Mouse (Mus musculus): ENCODE measurements around the gene Olfr978. TPM values are rescaled to one million over a fixed set of nuclear protein-coding genes. Genes with fewer than 3 reads are reported as not detected.
"Not testable (repeated sequence)": the region's sequence is repeated elsewhere in the genome, so short reads cannot be mapped to it uniquely, and the experiment has no call there.

Gene Olfr978
- polyA plus RNA-seq (2015; fragmentation: Nextera tagmentation; extraction: Ambion mirVana) = not detected in 2 replicates

DNA sequence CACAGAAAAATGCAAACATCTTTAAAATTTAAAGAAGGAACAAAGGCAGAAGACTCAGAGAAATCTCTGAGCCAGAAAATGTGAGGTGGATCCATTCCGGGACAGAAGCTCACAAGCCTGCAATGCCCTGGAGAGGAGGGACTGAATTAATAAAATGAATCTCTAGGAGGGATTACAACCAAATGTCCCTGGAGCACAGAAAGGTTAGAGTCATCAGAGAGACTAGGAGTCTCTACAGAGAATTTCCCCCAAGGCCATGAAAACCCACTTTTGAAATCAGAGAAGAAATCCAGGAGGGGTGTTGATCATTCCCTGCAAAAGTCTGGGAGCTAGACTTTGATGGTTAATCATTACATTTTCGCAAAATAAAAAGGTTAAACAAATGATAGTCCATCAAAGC, at the start of gene Olfr978:
Gene Olfr978 (plus strand): TSS at position 301 of the 400 bp plus-strand sequence.
- H3K9ac ChIP-seq = no peak within 1 kb of the TSS
- no peak within 1 kb of the TSS for H3K4me3 ChIP-seq
- H3K9me3 ChIP-seq = no peaks in the 10 kb centered on the region
- no peaks in the 10 kb centered on the region for H3K27me3 ChIP-seq
- no peak within 1 kb of the TSS for H3K4me2 ChIP-seq (replicated peaks)
- ATAC-seq (ENCODE audit: low FRiP score, low read depth) = no peak
- H3K4me1 ChIP-seq = no peaks in the 10 kb centered on the region
- H3K36me3 ChIP-seq = no peaks in the 10 kb centered on the region
- H3K27ac ChIP-seq = no peak within 1 kb of the TSS
- WGBS = 76% methylated on average over 2 of the region's 2 CpGs

- ATAC-seq (ENCODE audit: low FRiP score, low read depth) = no peak
- Histone ChIP-seq H3K27ac (no peak within 1 kb of the TSS), H3K4me1 (no peaks in the 10 kb centered on the region), H3K9me3 (no peaks in the 10 kb centered on the region), H3K4me2 (replicated peaks) (no peak within 1 kb of the TSS), H3K27me3 (no peaks in the 10 kb centered on the region), H3K4me3 (no peak within 1 kb of the TSS), H3K36me3 (no peaks in the 10 kb centered on the region), H3K9ac (no peak within 1 kb of the TSS)
- WGBS = 74% methylated on average over 1 of the region's 1 CpGs
These were observed 40.0 kb upstream of the Olfr978 start, which contains the start of gene Olfr975 for GRCm38 (mm10) chr9:39951946-39952345. Gene Olfr975, minus strand, starts transcription at chr9:39952046.

DNA sequence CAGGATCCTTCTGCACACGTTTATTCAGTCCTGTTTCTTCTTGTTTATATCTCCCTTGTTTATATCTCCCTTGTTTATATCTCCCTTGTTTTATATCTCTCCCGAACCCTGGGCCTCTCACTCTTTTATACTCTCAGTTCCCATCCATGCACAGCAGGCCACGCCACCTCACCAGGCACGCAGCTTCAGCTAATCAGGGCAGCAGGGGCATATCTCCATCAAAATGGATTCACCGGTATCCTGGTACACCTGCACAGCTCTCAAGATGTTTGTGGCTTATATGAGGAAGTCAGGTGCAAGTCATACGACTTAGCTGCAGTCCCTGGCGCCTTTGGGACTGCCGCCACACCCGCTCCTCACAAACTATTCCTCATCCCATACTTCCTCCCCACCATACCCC, 30.9 kb upstream of the Olfr978 start, which contains the start of gene Olfr976:
Gene Olfr976 (minus strand): TSS at position 101 of the 400 bp plus-strand sequence.
- not testable (repeated sequence) for H3K9me3 ChIP-seq; H3K4me2 ChIP-seq (replicated peaks); ATAC-seq (ENCODE audit: low FRiP score, low read depth); H3K9ac ChIP-seq; H3K27me3 ChIP-seq; H3K4me3 ChIP-seq; H3K27ac ChIP-seq; H3K36me3 ChIP-seq; H3K4me1 ChIP-seq
- WGBS = 73% methylated on average over 7 of the region's 9 CpGs

GRCm38 (mm10) chr9:39976581-39977145, 15.2 kb upstream of the Olfr978 start:
- not testable (repeated sequence) for H3K9ac ChIP-seq; H3K27me3 ChIP-seq; H3K27ac ChIP-seq; H3K9me3 ChIP-seq; ATAC-seq (ENCODE audit: low FRiP score, low read depth); H3K36me3 ChIP-seq; H3K4me2 ChIP-seq (replicated peaks); H3K4me1 ChIP-seq; H3K4me3 ChIP-seq
- 87% methylated on average over 1 of the region's 1 CpGs for WGBS

- Histone ChIP-seq H3K9ac (no peak within 1 kb of the TSS), H3K4me2 (replicated peaks) (no peak within 1 kb of the TSS), H3K36me3 (no peaks in the 10 kb centered on the region), H3K27me3 (no peaks in the 10 kb centered on the region), H3K27ac (no peak within 1 kb of the TSS), H3K4me1 (no peaks in the 10 kb centered on the region), H3K9me3 (no peaks in the 10 kb centered on the region), H3K4me3 (no peak within 1 kb of the TSS)
- no peak for ATAC-seq (ENCODE audit: low FRiP score, low read depth)
- 94% methylated on average over 1 of the region's 1 CpGs for WGBS
These were observed 11.5 kb downstream of the Olfr978 start, which contains the start of gene Olfr979 for GRCm38 (mm10) chr9:40003365-40003764. Gene Olfr979, minus strand, starts transcription at chr9:40003465.

DNA sequence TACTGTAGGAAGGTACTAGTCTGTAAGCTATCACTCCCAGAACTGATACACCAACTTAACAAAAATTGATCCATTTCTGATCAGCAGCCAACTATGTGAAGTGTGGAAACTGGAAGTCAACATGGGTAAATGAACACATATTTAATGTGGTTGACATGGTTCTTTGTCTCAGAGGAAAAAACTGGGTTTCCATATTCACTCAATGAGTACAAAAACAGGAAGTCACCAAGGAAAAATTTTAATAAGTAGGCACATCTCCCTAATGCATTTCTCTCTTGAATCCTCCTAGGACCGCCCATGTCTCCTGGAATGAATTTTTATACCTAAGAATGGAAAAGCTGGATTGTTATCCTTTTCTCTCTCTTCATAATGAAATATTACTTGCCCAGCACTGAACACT, 17.6 kb downstream of the Olfr978 start, which contains the start of gene Olfr980:
Gene Olfr980 (minus strand): TSS at position 101 of the 400 bp plus-strand sequence.
- H3K4me1 ChIP-seq = no peaks in the 10 kb centered on the region
- WGBS = 76% methylated on average over 1 of the region's 1 CpGs
- no peak for ATAC-seq (ENCODE audit: low FRiP score, low read depth)

GRCm38 (mm10) chr9:40021164-40021563, 29.3 kb downstream of the Olfr978 start, which contains the start of gene Olfr981:
Gene Olfr981, plus strand, starts transcription at chr9:40021464.
- Histone ChIP-seq H3K4me1 (no peaks in the 10 kb centered on the region), H3K36me3 (no peaks in the 10 kb centered on the region), H3K27me3 (no peaks in the 10 kb centered on the region), H3K4me3 (no peak within 1 kb of the TSS), H3K4me2 (replicated peaks) (no peak within 1 kb of the TSS), H3K27ac (no peak within 1 kb of the TSS), H3K9ac (no peak within 1 kb of the TSS), H3K9me3 (no peaks in the 10 kb centered on the region)
- 68% methylated on average over 2 of the region's 2 CpGs for WGBS
- no peak for ATAC-seq (ENCODE audit: low FRiP score, low read depth)

More for the DNA sequence above, 17.6 kb downstream of the Olfr978 start, which contains the start of gene Olfr980:
- Histone ChIP-seq H3K4me3 (no peak within 1 kb of the TSS), H3K4me2 (replicated peaks) (no peak within 1 kb of the TSS), H3K27me3 (no peaks in the 10 kb centered on the region), H3K27ac (no peak within 1 kb of the TSS), H3K9me3 (no peaks in the 10 kb centered on the region), H3K36me3 (no peaks in the 10 kb centered on the region), H3K9ac (no peak within 1 kb of the TSS)

Other genes with a start within 250 kb of the Olfr978 start
- not detected in 2 replicates for gene Olfr967, start 245.9 kb upstream of the Olfr978 start, polyA plus RNA-seq (2015; fragmentation: Nextera tagmentation; extraction: Ambion mirVana)
- not detected in 2 replicates for gene Olfr968, start 208.9 kb upstream of the Olfr978 start, polyA plus RNA-seq (2015; fragmentation: Nextera tagmentation; extraction: Ambion mirVana)
- not detected in 2 replicates for gene Olfr969, start 201.2 kb upstream of the Olfr978 start, polyA plus RNA-seq (2015; fragmentation: Nextera tagmentation; extraction: Ambion mirVana)
- gene Olfr970, start 183.3 kb upstream of the Olfr978 start, polyA plus RNA-seq (2015; fragmentation: Nextera tagmentation; extraction: Ambion mirVana) = not detected in 2 replicates
- not detected in 2 replicates for gene Olfr971, start 155.2 kb upstream of the Olfr978 start, polyA plus RNA-seq (2015; fragmentation: Nextera tagmentation; extraction: Ambion mirVana)
- not detected in 2 replicates for gene Olfr972, start 125.7 kb upstream of the Olfr978 start, polyA plus RNA-seq (2015; fragmentation: Nextera tagmentation; extraction: Ambion mirVana)
- gene Olfr229, start 84.8 kb upstream of the Olfr978 start, polyA plus RNA-seq (2015; fragmentation: Nextera tagmentation; extraction: Ambion mirVana) = not detected in 2 replicates
- not detected in 2 replicates for gene Olfr974, start 54.6 kb upstream of the Olfr978 start, polyA plus RNA-seq (2015; fragmentation: Nextera tagmentation; extraction: Ambion mirVana)
- not detected in 2 replicates for gene Olfr975, start 40.1 kb upstream of the Olfr978 start, polyA plus RNA-seq (2015; fragmentation: Nextera tagmentation; extraction: Ambion mirVana)
- gene Olfr976, start 31.0 kb upstream of the Olfr978 start, polyA plus RNA-seq (2015; fragmentation: Nextera tagmentation; extraction: Ambion mirVana) = not detected in 2 replicates
- not detected in 2 replicates for gene Olfr979, start 11.4 kb downstream of the Olfr978 start, polyA plus RNA-seq (2015; fragmentation: Nextera tagmentation; extraction: Ambion mirVana)
- not detected in 2 replicates for gene Olfr980, start 17.5 kb downstream of the Olfr978 start, polyA plus RNA-seq (2015; fragmentation: Nextera tagmentation; extraction: Ambion mirVana)
- not detected in 2 replicates for gene Olfr981, start 29.4 kb downstream of the Olfr978 start, polyA plus RNA-seq (2015; fragmentation: Nextera tagmentation; extraction: Ambion mirVana)
- gene Olfr982, start 81.7 kb downstream of the Olfr978 start, polyA plus RNA-seq (2015; fragmentation: Nextera tagmentation; extraction: Ambion mirVana) = not detected in 2 replicates
- gene Olfr983, start 101.5 kb downstream of the Olfr978 start, polyA plus RNA-seq (2015; fragmentation: Nextera tagmentation; extraction: Ambion mirVana) = not detected in 2 replicates
- not detected in 2 replicates for gene Olfr984, start 122.1 kb downstream of the Olfr978 start, polyA plus RNA-seq (2015; fragmentation: Nextera tagmentation; extraction: Ambion mirVana)
- not detected in 2 replicates for gene Olfr985, start 138.1 kb downstream of the Olfr978 start, polyA plus RNA-seq (2015; fragmentation: Nextera tagmentation; extraction: Ambion mirVana)
- gene Tmem225, start 156.0 kb downstream of the Olfr978 start, polyA plus RNA-seq (2015; fragmentation: Nextera tagmentation; extraction: Ambion mirVana) = not detected in 2 replicates
- gene Olfr986, start 188.8 kb downstream of the Olfr978 start, polyA plus RNA-seq (2015; fragmentation: Nextera tagmentation; extraction: Ambion mirVana) = 0.05 TPM in 1 of 2 replicates, not detected in the other
- 6.8 and 7.7 TPM in 2 replicates for gene Zfp202, start 200.2 kb downstream of the Olfr978 start, polyA plus RNA-seq (2015; fragmentation: Nextera tagmentation; extraction: Ambion mirVana)